Mouse (Mus musculus): ENCODE data around the gene Adamts2. TPM values are rescaled to one million over a fixed set of nuclear protein-coding genes. Genes with fewer than 3 reads are reported as not detected.

Adamts2 gene
- total and polyA plus RNA-seq, 2 experiments from 2014 or later = 8.7 to 19.4 TPM

DNA sequence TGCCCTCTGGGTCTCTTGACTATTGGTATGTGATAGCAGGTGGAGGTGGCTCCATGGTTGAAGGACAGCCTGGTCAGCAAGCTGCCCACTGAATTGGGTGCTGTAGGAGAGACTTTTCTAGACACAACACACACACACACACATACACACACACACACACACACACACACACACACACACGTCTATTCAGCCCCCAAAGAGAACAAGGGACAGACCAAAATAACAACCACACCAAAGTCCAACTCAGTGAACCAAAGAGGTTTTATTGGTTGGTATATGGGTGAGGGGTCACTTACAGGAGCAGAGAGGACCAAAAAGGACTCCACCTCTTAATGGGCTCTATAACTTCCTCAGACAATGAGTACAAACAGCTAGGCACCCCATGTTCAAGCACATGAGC is 140.3 kb downstream of the Adamts2 start:
- no peak overlapping the region for H3K4me3 ChIP-seq (ENCODE audit: low read depth, low read length)
- no peak overlapping the region for H3K27ac ChIP-seq (ENCODE audit: low read depth)
- H3K36me3 ChIP-seq (replicated peaks; ENCODE audit: control insufficient read depth, insufficient read depth, low read length) = no peaks in the 10 kb centered on the region
- H3K9me3 ChIP-seq (replicated peaks; ENCODE audit: control insufficient read depth, low read length) = no peaks in the 10 kb centered on the region
- DNase-seq (ENCODE audit: low spot score) (no peak), ATAC-seq (ENCODE audit: insufficient read depth, low read depth) (no peak)
- H3K4me1 ChIP-seq (ENCODE audit: control insufficient read depth, insufficient read depth) = peaks cover 7% of the 10 kb centered on the region
- H3K9ac ChIP-seq (replicated peaks; ENCODE audit: low read depth, low read length) = no peak overlapping the region
- no peaks in the 10 kb centered on the region for H3K27me3 ChIP-seq (ENCODE audit: control insufficient read depth, insufficient read depth, low read length)
- TF ChIP-seq EP300 (IDR thresholded peaks at IDR 0.05; ENCODE audit: low read depth) (no peak), CTCF (IDR thresholded peaks at IDR 0.05; ENCODE audit: low read depth) (no peak)
- no peak overlapping the region for H3K4me2 ChIP-seq (ENCODE audit: low read depth, low read length)
- WGBS = 91% methylated on average over 1 of the region's 1 CpGs

DNA sequence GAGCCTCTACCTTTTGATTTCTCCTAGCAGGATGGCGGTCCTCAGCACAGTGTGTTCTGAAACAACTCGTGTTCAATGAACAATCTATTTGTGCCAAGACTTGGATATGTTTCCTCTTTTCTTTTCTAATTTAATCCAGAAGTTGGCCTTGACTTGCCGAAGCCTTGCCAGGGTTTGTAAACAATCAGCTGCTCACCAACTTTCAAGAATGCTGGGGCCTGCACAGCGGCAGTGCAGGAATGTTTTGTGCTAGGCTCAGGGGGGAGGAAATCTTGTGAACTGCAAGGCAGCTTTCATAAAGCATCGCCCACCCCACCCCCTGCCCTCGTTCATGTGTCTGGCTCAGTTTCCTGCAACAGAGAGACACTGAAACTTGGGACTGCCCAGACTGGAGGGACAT is 143.1 kb downstream of the Adamts2 start:
- no peaks in the 10 kb centered on the region for H3K9me3 ChIP-seq (replicated peaks; ENCODE audit: control insufficient read depth, low read length)
- no peak for TF ChIP-seq EP300 (IDR thresholded peaks at IDR 0.05; ENCODE audit: low read depth)
- no peak for TF ChIP-seq CTCF (IDR thresholded peaks at IDR 0.05; ENCODE audit: low read depth)
- H3K4me2 ChIP-seq (ENCODE audit: low read depth, low read length) = no peak overlapping the region
- H3K4me1 ChIP-seq (ENCODE audit: control insufficient read depth, insufficient read depth) = no peaks in the 10 kb centered on the region
- no peak overlapping the region for H3K27ac ChIP-seq (ENCODE audit: low read depth)
- no peak overlapping the region for H3K9ac ChIP-seq (replicated peaks; ENCODE audit: low read depth, low read length)
- no peaks in the 10 kb centered on the region for H3K27me3 ChIP-seq (ENCODE audit: control insufficient read depth, insufficient read depth, low read length)
- DNase-seq (ENCODE audit: low spot score) (no peak), ATAC-seq (ENCODE audit: insufficient read depth, low read depth) (no peak)
- H3K4me3 ChIP-seq (ENCODE audit: low read depth, low read length) = no peak overlapping the region
- no peaks in the 10 kb centered on the region for H3K36me3 ChIP-seq (replicated peaks; ENCODE audit: control insufficient read depth, insufficient read depth, low read length)
- WGBS = 55% methylated on average over 6 of the region's 6 CpGs

DNA sequence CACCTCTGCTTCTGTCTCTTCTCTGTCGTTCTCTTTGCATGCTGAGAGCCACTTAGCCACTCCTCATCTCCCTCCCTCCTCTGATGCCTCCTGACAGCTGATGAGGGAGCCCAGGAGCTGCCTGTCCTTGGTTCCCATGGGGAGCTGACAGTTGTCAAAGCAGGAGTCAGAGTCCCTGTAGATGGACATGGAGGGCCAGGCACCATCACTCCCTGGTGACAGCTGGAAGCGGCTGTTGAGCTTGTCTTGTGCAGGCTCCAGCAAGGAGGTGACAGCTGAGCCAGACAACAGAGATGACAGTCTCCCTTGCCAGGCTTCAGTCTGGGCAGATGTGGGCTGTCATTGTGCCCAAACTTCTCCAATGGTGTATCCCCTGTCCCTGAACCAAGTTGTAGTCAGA is 144.6 kb downstream of the Adamts2 start:
- Histone ChIP-seq H3K4me1 (ENCODE audit: control insufficient read depth, insufficient read depth) (no peaks in the 10 kb centered on the region), H3K36me3 (replicated peaks; ENCODE audit: control insufficient read depth, insufficient read depth, low read length) (no peaks in the 10 kb centered on the region), H3K27ac (ENCODE audit: low read depth) (no peak overlapping the region), H3K4me3 (ENCODE audit: low read depth, low read length) (no peak overlapping the region), H3K9me3 (replicated peaks; ENCODE audit: control insufficient read depth, low read length) (no peaks in the 10 kb centered on the region), H3K4me2 (ENCODE audit: low read depth, low read length) (no peak overlapping the region), H3K9ac (replicated peaks; ENCODE audit: low read depth, low read length) (no peak overlapping the region), H3K27me3 (ENCODE audit: control insufficient read depth, insufficient read depth, low read length) (no peaks in the 10 kb centered on the region)
- TF ChIP-seq CTCF (IDR thresholded peaks at IDR 0.05; ENCODE audit: low read depth) (no peak), EP300 (IDR thresholded peaks at IDR 0.05; ENCODE audit: low read depth) (no peak)
- ATAC-seq (ENCODE audit: insufficient read depth, low read depth) = peak; percentile 42; the same call in 1 of the 2 replicates
- 17% methylated on average over 2 of the region's 2 CpGs for WGBS
- no peak for DNase-seq (ENCODE audit: low spot score)

DNA sequence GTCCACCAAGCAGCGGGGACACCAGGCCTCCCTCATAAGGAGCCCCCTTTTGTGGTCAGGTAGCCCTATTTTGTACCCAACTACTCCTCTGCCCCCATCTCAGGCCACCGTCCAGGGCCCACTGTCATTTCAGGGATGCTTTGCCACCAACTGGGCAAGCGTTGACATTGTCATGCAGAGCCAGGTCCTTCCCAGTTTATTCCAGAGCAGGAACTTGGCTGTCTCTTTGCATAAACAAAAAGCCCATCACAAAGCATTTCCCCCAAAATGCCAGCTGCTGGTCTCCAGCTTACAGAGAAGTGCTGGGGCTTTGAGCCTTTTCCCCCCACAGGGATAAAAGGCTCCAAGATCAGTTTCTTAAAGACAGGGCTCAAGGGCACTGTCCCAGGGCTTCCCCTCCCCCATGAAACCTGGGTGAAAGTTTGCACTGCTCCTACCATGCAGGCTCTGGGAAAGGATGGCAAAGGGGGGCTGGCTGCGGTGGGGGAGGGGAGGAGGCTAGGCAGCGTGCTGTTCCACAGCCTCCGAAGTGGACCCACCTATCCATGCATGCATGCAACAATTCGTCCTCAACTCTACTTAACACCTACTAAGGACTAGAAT is 149.2 kb downstream of the Adamts2 start:
- H3K27me3 ChIP-seq (ENCODE audit: control insufficient read depth, insufficient read depth, low read length) = no peaks in the 10 kb centered on the region
- WGBS = 46% methylated on average over 7 of the region's 7 CpGs
- H3K36me3 ChIP-seq (replicated peaks; ENCODE audit: control insufficient read depth, insufficient read depth, low read length) = no peaks in the 10 kb centered on the region
- H3K4me3 ChIP-seq (ENCODE audit: low read depth, low read length) = no peak overlapping the region
- H3K4me1 ChIP-seq (ENCODE audit: control insufficient read depth, insufficient read depth) = no peaks in the 10 kb centered on the region
- no peaks in the 10 kb centered on the region for H3K9me3 ChIP-seq (replicated peaks; ENCODE audit: control insufficient read depth, low read length)
- no peak for ATAC-seq (ENCODE audit: insufficient read depth, low read depth)
- TF ChIP-seq CTCF (IDR thresholded peaks at IDR 0.05; ENCODE audit: low read depth) (no peak), EP300 (IDR thresholded peaks at IDR 0.05; ENCODE audit: low read depth) (no peak)
- no peak overlapping the region for H3K27ac ChIP-seq (ENCODE audit: low read depth)
- H3K4me2 ChIP-seq (ENCODE audit: low read depth, low read length) = no peak overlapping the region
- no peak overlapping the region for H3K9ac ChIP-seq (replicated peaks; ENCODE audit: low read depth, low read length)
- DNase-seq (ENCODE audit: low spot score) = no peak

DNA sequence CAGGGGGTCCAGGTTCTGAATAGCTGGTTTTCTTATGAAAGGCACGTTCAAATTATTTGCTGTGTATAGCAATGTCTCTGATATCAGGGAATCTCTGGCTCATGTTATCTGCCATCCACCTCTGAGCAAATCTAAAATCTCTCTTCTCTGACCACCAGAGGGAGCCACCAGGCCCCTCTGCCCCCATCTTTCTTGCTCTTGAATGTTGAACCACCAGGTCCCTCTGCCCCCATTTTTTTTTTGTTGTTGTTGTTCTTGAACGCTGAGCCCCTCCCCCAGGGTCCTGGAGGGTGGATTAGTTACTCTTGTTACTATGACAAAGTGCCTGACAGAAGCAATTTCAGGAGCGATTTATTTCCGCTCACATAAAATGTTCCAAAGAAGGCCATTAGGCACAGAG is 155.9 kb downstream of the Adamts2 start:
- TF ChIP-seq CTCF (IDR thresholded peaks at IDR 0.05; ENCODE audit: low read depth) (peak; percentile 34), EP300 (IDR thresholded peaks at IDR 0.05; ENCODE audit: low read depth) (no peak)
- no peak overlapping the region for H3K27ac ChIP-seq (ENCODE audit: low read depth)
- no peak for ATAC-seq (ENCODE audit: insufficient read depth, low read depth)
- 51% methylated on average over 4 of the region's 4 CpGs for WGBS
- no peak for DNase-seq (ENCODE audit: low spot score)
- no peak overlapping the region for H3K4me3 ChIP-seq (ENCODE audit: low read depth, low read length)
- no peaks in the 10 kb centered on the region for H3K36me3 ChIP-seq (replicated peaks; ENCODE audit: control insufficient read depth, insufficient read depth, low read length)
- H3K4me1 ChIP-seq (ENCODE audit: control insufficient read depth, insufficient read depth) = no peaks in the 10 kb centered on the region
- no peaks in the 10 kb centered on the region for H3K9me3 ChIP-seq (replicated peaks; ENCODE audit: control insufficient read depth, low read length)
- no peak overlapping the region for H3K9ac ChIP-seq (replicated peaks; ENCODE audit: low read depth, low read length)
- H3K4me2 ChIP-seq (ENCODE audit: low read depth, low read length) = no peak overlapping the region
- H3K27me3 ChIP-seq (ENCODE audit: control insufficient read depth, insufficient read depth, low read length) = no peaks in the 10 kb centered on the region

DNA sequence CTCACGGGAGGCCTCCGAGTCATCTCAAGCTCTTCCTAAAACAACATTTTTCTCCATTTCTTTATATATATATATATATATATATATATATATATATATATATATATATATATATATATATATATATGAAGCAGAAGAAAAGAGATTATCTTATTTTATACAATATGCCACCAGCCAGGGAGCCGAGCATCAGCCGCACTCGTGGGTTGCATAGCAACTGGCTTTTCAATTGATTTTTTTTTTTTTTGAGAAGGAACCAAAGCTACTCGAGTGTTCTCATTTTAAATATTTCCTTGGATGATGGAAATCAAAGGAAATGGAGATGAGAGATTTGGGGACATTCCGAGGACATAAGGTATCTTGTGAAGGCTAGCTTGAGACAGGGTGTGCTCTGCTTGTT is 164.6 kb downstream of the Adamts2 start:
- DNase-seq (ENCODE audit: low spot score) = no peak
- peaks cover 4% of the 10 kb centered on the region; the same call in 1 of the 2 replicates for H3K4me1 ChIP-seq (ENCODE audit: control insufficient read depth, insufficient read depth)
- no peak overlapping the region for H3K4me3 ChIP-seq (ENCODE audit: low read depth, low read length)
- no peaks in the 10 kb centered on the region for H3K36me3 ChIP-seq (replicated peaks; ENCODE audit: control insufficient read depth, insufficient read depth, low read length)
- H3K9ac ChIP-seq (replicated peaks; ENCODE audit: low read depth, low read length) = no peak overlapping the region
- ATAC-seq (ENCODE audit: insufficient read depth, low read depth) = no peak
- H3K9me3 ChIP-seq (replicated peaks; ENCODE audit: control insufficient read depth, low read length) = no peaks in the 10 kb centered on the region
- 78% methylated on average over 7 of the region's 7 CpGs for WGBS
- TF ChIP-seq EP300 (IDR thresholded peaks at IDR 0.05; ENCODE audit: low read depth) (no peak), CTCF (IDR thresholded peaks at IDR 0.05; ENCODE audit: low read depth) (no peak)
- H3K4me2 ChIP-seq (ENCODE audit: low read depth, low read length) = no peak overlapping the region
- no peaks in the 10 kb centered on the region for H3K27me3 ChIP-seq (ENCODE audit: control insufficient read depth, insufficient read depth, low read length)
- H3K27ac ChIP-seq (ENCODE audit: low read depth) = no peak overlapping the region

Measured in heart, postnatal 0 days (tissue).